Mouse (Mus musculus): ENCODE data around the gene Iqschfp.

GRCm38 (mm10) chr3:68352961-68353360 lies 460.9 kb downstream of the Iqschfp start:
- no peak for TF ChIP-seq CTCF (IDR thresholded peaks at IDR 0.05)
- TF ChIP-seq EP300 (IDR thresholded peaks at IDR 0.05), result no peak

All from lung, postnatal 0 days (tissue).